Mouse (Mus musculus) testis, adult 2 months (tissue): Measurements from ENCODE around the gene Plpp3.

Experiments
- CTCF ChIP-seq: fragments of 200-500 bp; IDR thresholded peaks from 2 replicates; pipeline ENCODE4 v1.5.1; 2012; ENCODE audit warnings: low read depth, mild to moderate bottlenecking, inconsistent platforms, low read length, moderate library complexity; ENCODE audit not compliant: control insufficient read depth, insufficient read depth, insufficient replicate concordance
- POLR2A ChIP-seq: fragments of 200-500 bp; IDR thresholded peaks from 2 replicates; pipeline ENCODE4 v1.6.1; 2012; ENCODE audit warnings: low read depth, mild to moderate bottlenecking, inconsistent platforms, low read length, moderate library complexity; ENCODE audit not compliant: control insufficient read depth

GRCm38 (mm10) chr4:105188801-105189200 is 31.7 kb downstream of the Plpp3 start:
- no peak for TF ChIP-seq CTCF
- TF ChIP-seq POLR2A, result no peak
